Mouse (Mus musculus): ENCODE data around the gene Gucy2c. TPM values are rescaled to one million over a fixed set of nuclear protein-coding genes. Genes with fewer than 3 reads are reported as not detected.
A peak's percentile ranks its signal among the peaks of the same experiment; 100 is the strongest.

The Gucy2c gene
- polyA plus RNA-seq, 1 experiment, result not detected

DNA sequence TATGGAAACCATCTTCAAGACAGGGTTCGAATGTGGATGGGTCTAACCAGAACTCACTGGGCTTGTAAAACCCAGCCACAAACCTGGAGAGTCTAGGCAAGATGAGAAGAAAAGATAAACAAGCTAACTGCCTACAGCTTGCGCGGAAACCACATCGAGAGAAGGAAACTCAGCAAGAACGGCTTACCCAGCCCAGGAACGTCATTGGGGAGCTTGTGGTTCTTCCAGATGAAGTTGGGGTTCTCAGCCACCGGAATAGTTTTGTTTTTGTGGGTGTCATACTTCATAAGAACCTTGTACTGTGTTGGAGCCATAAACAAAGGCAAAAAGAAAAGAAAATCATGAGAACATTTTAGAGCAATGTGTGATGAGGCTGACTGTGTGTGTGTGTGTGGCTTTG lies 37.8 kb downstream of the Gucy2c start:
- H3K27me3 ChIP-seq (replicated peaks), result peaks cover 3% of the 10 kb centered on the region
- TF ChIP-seq GATA1 (IDR thresholded peaks at IDR 0.05; ENCODE audit: borderline replicate concordance, low read length) (no peak), FLI1 (IDR thresholded peaks at IDR 0.05; ENCODE audit: low read length) (no peak)
- H3K36me3 ChIP-seq (replicated peaks; ENCODE audit: low read length), result no peaks in the 10 kb centered on the region
- H3K4me3 ChIP-seq (replicated peaks), result no peak overlapping the region
- peaks cover 14% of the 10 kb centered on the region for H3K4me1 ChIP-seq
- H3K9me3 ChIP-seq, result no peaks in the 10 kb centered on the region

DNA sequence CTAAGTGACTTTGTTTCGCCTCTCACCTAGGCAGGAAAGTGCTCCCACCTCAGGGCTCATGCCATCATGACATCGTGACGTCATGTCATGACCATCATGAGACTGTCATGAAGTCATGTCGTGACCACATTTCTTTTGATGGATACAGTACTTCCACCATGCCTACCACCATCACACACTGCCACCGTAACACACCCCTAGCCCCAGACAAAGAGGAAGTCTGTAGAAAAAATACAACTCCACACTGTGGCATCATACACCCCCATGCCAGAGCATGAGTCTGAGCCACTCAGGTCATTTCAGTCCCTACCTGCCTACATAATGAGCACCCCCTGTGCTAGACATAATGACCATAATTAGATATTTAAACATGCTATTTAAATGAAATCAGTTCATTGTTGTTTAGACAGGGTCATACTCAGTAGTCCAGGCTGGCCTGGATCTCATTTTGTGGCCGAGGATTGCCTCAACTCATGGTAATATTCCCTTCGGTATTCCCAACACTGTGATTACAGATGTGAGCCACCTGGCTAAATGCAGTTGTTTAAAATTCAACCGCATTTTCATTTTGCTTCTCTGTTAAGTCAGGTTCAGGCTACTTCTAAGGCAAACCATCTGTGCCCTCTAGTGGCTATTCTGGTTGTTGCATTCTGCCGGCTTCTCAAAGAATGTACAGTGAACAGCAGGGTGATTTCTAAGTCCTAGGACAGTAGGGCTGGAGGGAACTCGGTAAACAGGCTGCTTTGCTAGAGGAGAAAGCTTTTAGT lies 39.0 kb downstream of the Gucy2c start:
- Histone ChIP-seq H3K4me3 (replicated peaks) (peak overlapping the region; percentile 86), H3K27me3 (replicated peaks) (peaks cover 3% of the 10 kb centered on the region), H3K36me3 (replicated peaks; ENCODE audit: low read length) (no peaks in the 10 kb centered on the region), H3K9me3 (no peaks in the 10 kb centered on the region), H3K4me1 (peaks cover 14% of the 10 kb centered on the region)
- TF ChIP-seq FLI1 (IDR thresholded peaks at IDR 0.05; ENCODE audit: low read length), result no peak
- no peak for TF ChIP-seq GATA1 (IDR thresholded peaks at IDR 0.05; ENCODE audit: borderline replicate concordance, low read length)

DNA sequence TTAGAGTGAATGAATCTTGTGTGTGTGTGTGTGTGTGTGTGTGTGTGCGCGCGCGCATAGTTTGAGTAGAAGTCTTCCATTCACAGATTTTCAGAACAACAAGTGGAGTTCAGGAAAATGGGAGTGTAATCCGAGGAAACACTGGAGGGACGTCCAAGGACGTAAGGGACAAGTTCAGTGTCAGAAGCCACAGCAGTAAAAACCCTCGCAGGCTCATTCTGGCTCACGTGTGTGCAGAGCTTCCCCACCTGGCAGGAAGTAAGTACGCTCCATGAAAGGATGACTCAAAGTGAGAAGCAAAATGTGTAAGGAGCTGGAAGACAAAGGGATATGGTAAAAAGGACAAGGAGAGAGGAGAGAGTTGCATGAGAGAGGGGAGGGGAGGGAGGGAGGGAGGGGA lies 40.3 kb downstream of the Gucy2c start:
- TF ChIP-seq FLI1 (IDR thresholded peaks at IDR 0.05; ENCODE audit: low read length) (no peak), GATA1 (IDR thresholded peaks at IDR 0.05; ENCODE audit: borderline replicate concordance, low read length) (no peak)
- Histone ChIP-seq H3K4me3 (replicated peaks) (no peak overlapping the region), H3K36me3 (replicated peaks; ENCODE audit: low read length) (no peaks in the 10 kb centered on the region), H3K9me3 (no peaks in the 10 kb centered on the region), H3K4me1 (peaks cover 14% of the 10 kb centered on the region), H3K27me3 (replicated peaks) (peaks cover 7% of the 10 kb centered on the region)

DNA sequence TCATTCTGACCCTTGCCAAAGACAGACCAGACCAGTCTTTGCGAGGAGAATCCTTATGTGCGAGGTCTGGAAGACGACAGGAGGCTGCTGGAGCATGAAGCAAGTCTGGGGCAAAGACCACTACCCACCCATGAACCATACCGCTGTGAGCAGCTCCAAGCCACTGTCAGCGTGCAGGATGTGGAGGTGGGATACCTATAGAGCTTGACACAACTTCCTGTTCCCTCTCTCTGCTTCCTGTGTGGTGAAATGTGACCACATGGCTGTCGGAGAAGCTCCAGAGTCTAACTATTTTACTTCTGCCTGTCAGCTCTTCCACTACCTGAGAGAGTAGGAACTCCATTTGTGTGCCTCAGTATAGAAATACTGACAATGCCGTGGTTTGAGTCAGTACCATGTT lies 45.8 kb downstream of the Gucy2c start:
- TF ChIP-seq GATA1 (IDR thresholded peaks at IDR 0.05; ENCODE audit: borderline replicate concordance, low read length) (no peak), FLI1 (IDR thresholded peaks at IDR 0.05; ENCODE audit: low read length) (no peak)

DNA sequence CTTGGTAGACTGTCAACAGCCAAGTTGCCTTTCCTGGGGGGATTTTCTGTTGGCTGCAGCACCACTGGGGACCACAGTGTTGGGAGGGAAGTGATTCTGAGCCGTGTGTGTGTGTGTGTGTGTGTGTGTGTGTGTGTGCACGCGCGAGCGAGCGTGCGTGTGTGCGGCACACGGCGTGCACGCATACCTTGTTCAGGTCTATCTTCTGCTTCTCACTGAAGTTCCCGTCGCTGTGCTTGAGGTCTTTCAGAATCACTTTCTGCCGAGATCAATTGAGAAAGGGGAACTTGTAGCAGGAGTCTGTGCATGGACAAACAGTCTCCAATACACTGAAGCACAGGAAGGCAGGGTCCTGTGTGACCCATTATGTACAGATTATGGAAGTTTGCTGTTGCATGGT lies 53.4 kb downstream of the Gucy2c start:
- Histone ChIP-seq H3K27me3 (replicated peaks) (peaks cover 3% of the 10 kb centered on the region), H3K36me3 (replicated peaks; ENCODE audit: low read length) (no peaks in the 10 kb centered on the region), H3K9me3 (no peaks in the 10 kb centered on the region), H3K4me3 (replicated peaks) (no peak overlapping the region), H3K4me1 (no peaks in the 10 kb centered on the region)
- TF ChIP-seq FLI1 (IDR thresholded peaks at IDR 0.05; ENCODE audit: low read length) (no peak), GATA1 (IDR thresholded peaks at IDR 0.05; ENCODE audit: borderline replicate concordance, low read length) (no peak)

More for the DNA sequence above, 45.8 kb downstream of the Gucy2c start:
- Histone ChIP-seq H3K9me3 (no peaks in the 10 kb centered on the region), H3K4me1 (peaks cover 4% of the 10 kb centered on the region; the same call in 1 of the 2 replicates), H3K36me3 (replicated peaks; ENCODE audit: low read length) (no peaks in the 10 kb centered on the region), H3K27me3 (replicated peaks) (peaks cover 4% of the 10 kb centered on the region), H3K4me3 (replicated peaks) (no peak overlapping the region)

DNA sequence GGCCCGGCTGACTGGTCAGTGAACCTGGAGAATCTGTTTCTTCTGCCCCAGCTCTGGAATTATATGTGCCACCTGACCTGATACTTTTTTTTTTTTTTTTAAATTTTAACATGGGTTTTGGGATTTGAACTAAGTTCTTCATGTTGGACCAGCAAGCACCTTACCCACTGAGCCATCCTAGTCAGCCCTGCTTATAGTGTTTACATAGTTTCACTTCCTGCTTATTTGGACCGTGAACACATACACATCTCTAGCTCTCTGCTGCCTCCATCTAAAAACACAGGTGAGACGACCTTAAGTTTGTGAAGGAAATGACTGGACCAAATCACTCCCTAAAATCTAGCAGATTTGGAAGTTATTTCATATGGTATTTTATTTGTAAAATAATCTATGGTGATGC lies 58.4 kb downstream of the Gucy2c start:
- Histone ChIP-seq H3K36me3 (replicated peaks; ENCODE audit: low read length) (no peaks in the 10 kb centered on the region), H3K27me3 (replicated peaks) (peaks cover 4% of the 10 kb centered on the region), H3K4me1 (no peaks in the 10 kb centered on the region), H3K4me3 (replicated peaks) (no peak overlapping the region), H3K9me3 (no peaks in the 10 kb centered on the region)
- no peak for TF ChIP-seq GATA1 (IDR thresholded peaks at IDR 0.05; ENCODE audit: borderline replicate concordance, low read length)
- no peak for TF ChIP-seq FLI1 (IDR thresholded peaks at IDR 0.05; ENCODE audit: low read length)

DNA sequence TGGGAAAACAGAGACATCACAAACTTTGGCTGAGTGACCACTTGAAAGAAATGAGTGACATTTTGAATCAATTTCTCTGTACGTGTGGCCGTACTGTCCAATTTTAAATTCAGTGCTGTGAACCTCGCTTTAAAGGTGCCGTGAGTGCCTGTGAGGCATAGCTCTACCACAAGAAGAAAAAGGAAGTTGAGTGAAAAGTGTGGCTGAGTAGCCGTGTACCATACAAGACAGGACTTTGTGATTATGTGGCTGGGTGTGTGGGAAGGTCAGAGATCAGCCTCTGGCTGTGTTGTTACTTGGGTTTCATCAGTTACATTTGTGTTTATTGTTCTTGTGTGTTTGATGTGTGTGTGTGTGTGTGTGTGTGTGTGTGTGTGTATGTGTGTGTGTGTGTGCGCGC lies 59.0 kb downstream of the Gucy2c start:
- Histone ChIP-seq H3K9me3 (no peaks in the 10 kb centered on the region), H3K27me3 (replicated peaks) (peaks cover 4% of the 10 kb centered on the region), H3K36me3 (replicated peaks; ENCODE audit: low read length) (no peaks in the 10 kb centered on the region), H3K4me3 (replicated peaks) (no peak overlapping the region), H3K4me1 (no peaks in the 10 kb centered on the region)
- TF ChIP-seq FLI1 (IDR thresholded peaks at IDR 0.05; ENCODE audit: low read length) (no peak), GATA1 (IDR thresholded peaks at IDR 0.05; ENCODE audit: borderline replicate concordance, low read length) (no peak)

DNA sequence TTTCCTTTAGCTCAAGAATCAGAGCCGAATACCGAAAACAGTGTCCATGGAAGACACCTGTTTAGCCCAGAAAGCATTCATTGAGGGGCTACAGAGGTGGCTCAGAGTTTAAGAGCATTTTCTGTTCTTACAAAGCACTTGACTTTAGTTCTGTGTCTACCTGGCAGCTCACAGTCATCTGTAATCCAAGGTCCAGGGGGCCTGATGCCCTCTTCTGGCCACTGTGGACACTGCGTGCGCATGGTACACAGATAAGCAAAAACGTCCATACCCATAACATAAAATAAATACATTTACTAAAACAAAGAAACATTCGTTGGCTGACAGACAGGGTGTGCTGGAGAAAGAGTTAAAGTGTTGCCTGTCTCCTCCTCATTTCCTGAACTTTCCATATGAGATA lies 59.6 kb downstream of the Gucy2c start:
- Histone ChIP-seq H3K4me3 (replicated peaks) (no peak overlapping the region), H3K9me3 (no peaks in the 10 kb centered on the region), H3K4me1 (no peaks in the 10 kb centered on the region), H3K36me3 (replicated peaks; ENCODE audit: low read length) (no peaks in the 10 kb centered on the region), H3K27me3 (replicated peaks) (peaks cover 4% of the 10 kb centered on the region)
- TF ChIP-seq FLI1 (IDR thresholded peaks at IDR 0.05; ENCODE audit: low read length) (no peak), GATA1 (IDR thresholded peaks at IDR 0.05; ENCODE audit: borderline replicate concordance, low read length) (no peak)

DNA sequence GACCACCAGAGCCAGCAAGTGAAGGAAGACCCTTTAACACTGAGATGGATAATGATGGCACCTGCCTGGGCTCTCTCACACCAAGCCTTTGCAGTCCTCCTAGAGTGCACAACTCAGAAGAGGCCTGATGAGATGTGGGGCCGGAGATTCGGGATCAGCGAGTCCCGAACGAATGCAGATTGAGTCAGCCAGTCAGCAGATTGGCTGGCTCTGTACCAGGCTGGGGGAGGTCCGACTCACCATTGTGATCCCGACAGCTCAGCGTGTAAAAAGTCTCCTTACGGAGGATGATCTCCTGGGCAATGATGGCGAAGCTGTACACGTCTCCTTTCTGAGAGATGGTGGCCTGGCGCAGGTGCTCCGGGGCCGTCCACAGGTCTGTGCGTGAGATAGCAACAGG lies 61.1 kb downstream of the Gucy2c start:
- H3K27me3 ChIP-seq (replicated peaks), result peaks cover 4% of the 10 kb centered on the region
- no peaks in the 10 kb centered on the region for H3K36me3 ChIP-seq (replicated peaks; ENCODE audit: low read length)
- H3K4me3 ChIP-seq (replicated peaks), result no peak overlapping the region
- TF ChIP-seq FLI1 (IDR thresholded peaks at IDR 0.05; ENCODE audit: low read length), result no peak
- H3K9me3 ChIP-seq, result no peaks in the 10 kb centered on the region
- no peaks in the 10 kb centered on the region for H3K4me1 ChIP-seq

DNA sequence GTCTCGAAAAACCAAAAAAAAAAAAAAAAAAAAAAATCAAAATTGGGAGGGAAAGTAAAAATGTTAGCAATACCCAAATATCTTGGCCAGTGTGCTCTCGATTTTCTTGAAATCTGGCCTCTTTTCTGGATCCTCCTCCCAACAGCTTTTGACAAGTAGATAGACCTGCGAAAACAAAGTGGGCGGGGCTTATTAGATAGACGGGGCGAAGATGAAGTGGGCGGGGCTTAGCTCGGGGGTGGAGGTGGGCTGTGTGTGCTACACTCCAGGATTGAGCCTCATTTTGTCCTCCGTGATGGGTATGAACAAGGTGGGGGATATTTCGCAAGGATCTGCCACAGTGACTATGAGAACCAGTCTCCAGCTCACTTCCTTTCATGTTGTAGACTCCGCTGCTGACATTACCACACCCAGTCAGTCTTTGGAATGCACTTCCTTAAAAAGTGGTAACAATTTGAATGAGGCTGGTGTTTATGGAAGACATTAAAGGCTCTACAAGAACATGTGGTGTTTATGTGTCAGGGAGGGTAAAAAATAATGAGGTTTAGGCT lies 65.6 kb downstream of the Gucy2c start:
- Histone ChIP-seq H3K9me3 (0 out of 2 replicates have a peak, but pooled peaks cover 3% of the 10 kb centered on the region), H3K4me3 (replicated peaks) (no peak overlapping the region), H3K27me3 (replicated peaks) (peaks cover 4% of the 10 kb centered on the region), H3K4me1 (no peaks in the 10 kb centered on the region), H3K36me3 (replicated peaks; ENCODE audit: low read length) (no peaks in the 10 kb centered on the region)
- TF ChIP-seq FLI1 (IDR thresholded peaks at IDR 0.05; ENCODE audit: low read length) (no peak), GATA1 (IDR thresholded peaks at IDR 0.05; ENCODE audit: borderline replicate concordance, low read length) (no peak)

All from megakaryocyte, embryonic 14.5 days (primary cell).